Mouse (Mus musculus) erythroblast, embryonic 14.5 days (primary cell): ENCODE data around the gene Inka2. TPM values are rescaled to one million over a fixed set of nuclear protein-coding genes. Genes with fewer than 3 reads are reported as not detected.

ENCODE experiments used
- H3K27me3 ChIP-seq: 2 replicates; pipeline ENCODE4 v1.6.1; 2012; ENCODE audit warnings: inconsistent platforms; ENCODE audit not compliant: control insufficient read depth
- H3K36me3 ChIP-seq: 2 replicates; pipeline ENCODE4 v1.6.1; 2012; ENCODE audit warnings: mild to moderate bottlenecking, inconsistent platforms; ENCODE audit not compliant: control insufficient read depth
- H3K4me1 ChIP-seq: 2 replicates; pipeline ENCODE4 v1.6.1; 2012; ENCODE audit warnings: inconsistent platforms; ENCODE audit not compliant: control insufficient read depth
- H3K4me3 ChIP-seq: replicated peaks from 2 replicates; pipeline ENCODE3; 2012; ENCODE audit warnings: moderate library complexity, mild to moderate bottlenecking, inconsistent platforms
- H3K9me3 ChIP-seq: 2 replicates; pipeline ENCODE4 v1.6.1; 2012; ENCODE audit warnings: low read length, inconsistent platforms, mixed read lengths; ENCODE audit not compliant: control insufficient read depth
- GATA1 ChIP-seq: IDR thresholded peaks from 2 replicates; pipeline ENCODE4 v1.6.1; 2012; ENCODE audit warnings: low read length, inconsistent platforms, mixed read lengths
- TAL1 ChIP-seq: IDR thresholded peaks from 3 replicates; pipeline ENCODE4 v1.6.1; 2012; ENCODE audit warnings: low read length, inconsistent platforms, mixed read lengths
- polyA plus RNA-seq: library from polyadenylated mRNA; stranded (reverse); fragments of >175 nt; gene quantifications from 2 replicates; pipeline ENCODE4 v1.2.3, GENCODE M21; 2012

Gene Inka2
- polyA plus RNA-seq, 1 experiment, result 0.28 TPM

- Histone ChIP-seq H3K27me3 (peaks cover 49% of the 10 kb centered on the region), H3K9me3 (no peaks in the 10 kb centered on the region), H3K4me1 (peaks cover 63% of the 10 kb centered on the region), H3K4me3 (peak overlapping the region; percentile 63), H3K36me3 (no peaks in the 10 kb centered on the region)
- no peak for TF ChIP-seq TAL1
- no peak for TF ChIP-seq GATA1
These were observed 1.2 kb downstream of the Inka2 start for GRCm38 (mm10) chr3:105705561-105705960.

- Histone ChIP-seq H3K9me3 (no peaks in the 10 kb centered on the region), H3K4me3 (no peak overlapping the region), H3K4me1 (peaks cover 54% of the 10 kb centered on the region)
These were observed 2.1 kb downstream of the Inka2 start for GRCm38 (mm10) chr3:105706366-105707020.

GRCm38 (mm10) chr3:105707590-105707989 lies 3.2 kb downstream of the Inka2 start:
- peaks cover 62% of the 10 kb centered on the region for H3K27me3 ChIP-seq
- no peaks in the 10 kb centered on the region for H3K36me3 ChIP-seq
- peaks cover 43% of the 10 kb centered on the region for H3K4me1 ChIP-seq
- H3K4me3 ChIP-seq, result no peak overlapping the region
- TF ChIP-seq GATA1, result no peak
- no peak for TF ChIP-seq TAL1
- no peaks in the 10 kb centered on the region for H3K9me3 ChIP-seq

More at GRCm38 (mm10) chr3:105706366-105707020, 2.1 kb downstream of the Inka2 start:
- Histone ChIP-seq H3K27me3 (peaks cover 53% of the 10 kb centered on the region), H3K36me3 (no peaks in the 10 kb centered on the region)
- no peak for TF ChIP-seq GATA1
- TF ChIP-seq TAL1, result no peak

GRCm38 (mm10) chr3:105710246-105710645 lies 5.8 kb downstream of the Inka2 start:
- no peaks in the 10 kb centered on the region for H3K36me3 ChIP-seq
- peaks cover 16% of the 10 kb centered on the region for H3K4me1 ChIP-seq

GRCm38 (mm10) chr3:105711741-105712140 lies 7.3 kb downstream of the Inka2 start:
- peaks cover 49% of the 10 kb centered on the region for H3K27me3 ChIP-seq

More at GRCm38 (mm10) chr3:105710246-105710645, 5.8 kb downstream of the Inka2 start:
- peaks cover 64% of the 10 kb centered on the region for H3K27me3 ChIP-seq
- no peak overlapping the region for H3K4me3 ChIP-seq
- H3K9me3 ChIP-seq, result no peaks in the 10 kb centered on the region
- TF ChIP-seq GATA1 (no peak), TAL1 (no peak)

GRCm38 (mm10) chr3:105712827-105713226 lies 8.4 kb downstream of the Inka2 start:
- Histone ChIP-seq H3K4me3 (no peak overlapping the region), H3K9me3 (no peaks in the 10 kb centered on the region), H3K4me1 (peaks cover 9% of the 10 kb centered on the region), H3K36me3 (peaks cover 11% of the 10 kb centered on the region), H3K27me3 (peaks cover 38% of the 10 kb centered on the region)
- no peak for TF ChIP-seq TAL1
- TF ChIP-seq GATA1, result no peak

More at GRCm38 (mm10) chr3:105711741-105712140, 7.3 kb downstream of the Inka2 start:
- Histone ChIP-seq H3K9me3 (no peaks in the 10 kb centered on the region), H3K36me3 (peaks cover 6% of the 10 kb centered on the region), H3K4me3 (no peak overlapping the region), H3K4me1 (peaks cover 13% of the 10 kb centered on the region)
- TF ChIP-seq TAL1, result no peak
- no peak for TF ChIP-seq GATA1

GRCm38 (mm10) chr3:105714091-105714819 lies 9.9 kb downstream of the Inka2 start:
- Histone ChIP-seq H3K9me3 (no peaks in the 10 kb centered on the region), H3K4me1 (peaks cover 13% of the 10 kb centered on the region), H3K36me3 (peaks cover 11% of the 10 kb centered on the region), H3K27me3 (peaks cover 29% of the 10 kb centered on the region), H3K4me3 (no peak overlapping the region)
- TF ChIP-seq TAL1 (no peak), GATA1 (no peak)

- Histone ChIP-seq H3K4me3 (no peak overlapping the region), H3K36me3 (peaks cover 11% of the 10 kb centered on the region), H3K27me3 (peaks cover 26% of the 10 kb centered on the region), H3K4me1 (peaks cover 13% of the 10 kb centered on the region), H3K9me3 (no peaks in the 10 kb centered on the region)
- no peak for TF ChIP-seq GATA1
- TF ChIP-seq TAL1, result no peak
These were observed 10.4 kb downstream of the Inka2 start for GRCm38 (mm10) chr3:105714820-105715167.

- H3K36me3 ChIP-seq, result peaks cover 11% of the 10 kb centered on the region
- TF ChIP-seq TAL1 (no peak), GATA1 (no peak)
- no peak overlapping the region for H3K4me3 ChIP-seq
- peaks cover 16% of the 10 kb centered on the region for H3K27me3 ChIP-seq
- H3K4me1 ChIP-seq, result peaks cover 13% of the 10 kb centered on the region
- no peaks in the 10 kb centered on the region for H3K9me3 ChIP-seq
These were observed 12.1 kb downstream of the Inka2 start for GRCm38 (mm10) chr3:105716353-105717000.
